Mouse (Mus musculus): Measurements from ENCODE around the gene Wwc2. TPM values are rescaled to one million over a fixed set of nuclear protein-coding genes. Genes with fewer than 3 reads are reported as not detected.

The Wwc2 gene
- polyA plus RNA-seq, 1 experiment from 2014 or later, result 6.6 TPM

GRCm38 (mm10) chr8:47811221-47811620 lies 179.5 kb downstream of the Wwc2 start:
- no peaks in the 10 kb centered on the region for H3K9me3 ChIP-seq (ENCODE audit: control insufficient read depth, low read length)
- H3K27ac ChIP-seq (replicated peaks; ENCODE audit: low read depth, low read length), result no peak overlapping the region
- no peak overlapping the region for H3K4me3 ChIP-seq (replicated peaks; ENCODE audit: low read depth, low read length)
- no peaks in the 10 kb centered on the region for H3K36me3 ChIP-seq (ENCODE audit: control insufficient read depth, insufficient read depth, low read length)
- DNase-seq (no peak), ATAC-seq (ENCODE audit: low FRiP score, low TSS enrichment) (no peak)
- 88% methylated on average over 12 of the region's 12 CpGs for WGBS
- no peak overlapping the region for H3K9ac ChIP-seq (replicated peaks; ENCODE audit: low read length)
- no peak overlapping the region for H3K4me2 ChIP-seq (ENCODE audit: low read length)
- H3K27me3 ChIP-seq (ENCODE audit: control insufficient read depth, insufficient read depth, low read length), result no peaks in the 10 kb centered on the region
- H3K4me1 ChIP-seq (ENCODE audit: control insufficient read depth, insufficient read depth, low read length), result no peaks in the 10 kb centered on the region

GRCm38 (mm10) chr8:47810666-47811015 lies 180.1 kb downstream of the Wwc2 start:
- Histone ChIP-seq H3K4me3 (replicated peaks; ENCODE audit: low read depth, low read length) (no peak overlapping the region), H3K36me3 (ENCODE audit: control insufficient read depth, insufficient read depth, low read length) (no peaks in the 10 kb centered on the region), H3K9ac (replicated peaks; ENCODE audit: low read length) (no peak overlapping the region), H3K4me2 (ENCODE audit: low read length) (no peak overlapping the region), H3K27me3 (ENCODE audit: control insufficient read depth, insufficient read depth, low read length) (no peaks in the 10 kb centered on the region), H3K27ac (replicated peaks; ENCODE audit: low read depth, low read length) (no peak overlapping the region), H3K9me3 (ENCODE audit: control insufficient read depth, low read length) (no peaks in the 10 kb centered on the region), H3K4me1 (ENCODE audit: control insufficient read depth, insufficient read depth, low read length) (no peaks in the 10 kb centered on the region)
- no peak for ATAC-seq (ENCODE audit: low FRiP score, low TSS enrichment)
- DNase-seq, result no peak
- WGBS, result 78% methylated on average over 7 of the region's 7 CpGs

GRCm38 (mm10) chr8:47809970-47810665 lies 180.6 kb downstream of the Wwc2 start:
- no peak overlapping the region for H3K27ac ChIP-seq (replicated peaks; ENCODE audit: low read depth, low read length)
- 85% methylated on average over 14 of the region's 14 CpGs for WGBS
- no peak overlapping the region for H3K9ac ChIP-seq (replicated peaks; ENCODE audit: low read length)
- no peaks in the 10 kb centered on the region for H3K36me3 ChIP-seq (ENCODE audit: control insufficient read depth, insufficient read depth, low read length)
- DNase-seq, result no peak
- no peak overlapping the region for H3K4me2 ChIP-seq (ENCODE audit: low read length)
- no peaks in the 10 kb centered on the region for H3K9me3 ChIP-seq (ENCODE audit: control insufficient read depth, low read length)
- H3K27me3 ChIP-seq (ENCODE audit: control insufficient read depth, insufficient read depth, low read length), result no peaks in the 10 kb centered on the region
- no peak overlapping the region for H3K4me3 ChIP-seq (replicated peaks; ENCODE audit: low read depth, low read length)
- no peaks in the 10 kb centered on the region for H3K4me1 ChIP-seq (ENCODE audit: control insufficient read depth, insufficient read depth, low read length)
- no peak for ATAC-seq (ENCODE audit: low FRiP score, low TSS enrichment)

GRCm38 (mm10) chr8:47804262-47804661 lies 186.5 kb downstream of the Wwc2 start:
- no peaks in the 10 kb centered on the region for H3K36me3 ChIP-seq (ENCODE audit: control insufficient read depth, insufficient read depth, low read length)

GRCm38 (mm10) chr8:47802349-47802748 lies 188.4 kb downstream of the Wwc2 start:
- Histone ChIP-seq H3K27me3 (ENCODE audit: control insufficient read depth, insufficient read depth, low read length) (no peaks in the 10 kb centered on the region), H3K9ac (replicated peaks; ENCODE audit: low read length) (no peak overlapping the region), H3K27ac (replicated peaks; ENCODE audit: low read depth, low read length) (no peak overlapping the region), H3K4me3 (replicated peaks; ENCODE audit: low read depth, low read length) (no peak overlapping the region), H3K4me2 (ENCODE audit: low read length) (no peak overlapping the region), H3K36me3 (ENCODE audit: control insufficient read depth, insufficient read depth, low read length) (no peaks in the 10 kb centered on the region), H3K4me1 (ENCODE audit: control insufficient read depth, insufficient read depth, low read length) (no peaks in the 10 kb centered on the region), H3K9me3 (ENCODE audit: control insufficient read depth, low read length) (no peaks in the 10 kb centered on the region)
- 76% methylated on average over 2 of the region's 2 CpGs for WGBS
- no peak for ATAC-seq (ENCODE audit: low FRiP score, low TSS enrichment)
- no peak for DNase-seq

More at GRCm38 (mm10) chr8:47804262-47804661, 186.5 kb downstream of the Wwc2 start:
- no peaks in the 10 kb centered on the region for H3K9me3 ChIP-seq (ENCODE audit: control insufficient read depth, low read length)
- no peaks in the 10 kb centered on the region for H3K27me3 ChIP-seq (ENCODE audit: control insufficient read depth, insufficient read depth, low read length)
- 85% methylated on average over 1 of the region's 1 CpGs for WGBS
- H3K27ac ChIP-seq (replicated peaks; ENCODE audit: low read depth, low read length), result no peak overlapping the region
- DNase-seq, result no peak
- no peak overlapping the region for H3K4me3 ChIP-seq (replicated peaks; ENCODE audit: low read depth, low read length)
- no peak overlapping the region for H3K9ac ChIP-seq (replicated peaks; ENCODE audit: low read length)
- no peak overlapping the region for H3K4me2 ChIP-seq (ENCODE audit: low read length)
- no peak for ATAC-seq (ENCODE audit: low FRiP score, low TSS enrichment)
- H3K4me1 ChIP-seq (ENCODE audit: control insufficient read depth, insufficient read depth, low read length), result no peaks in the 10 kb centered on the region

- Histone ChIP-seq H3K36me3 (ENCODE audit: control insufficient read depth, insufficient read depth, low read length) (no peaks in the 10 kb centered on the region), H3K27me3 (ENCODE audit: control insufficient read depth, insufficient read depth, low read length) (no peaks in the 10 kb centered on the region), H3K4me1 (ENCODE audit: control insufficient read depth, insufficient read depth, low read length) (no peaks in the 10 kb centered on the region), H3K9ac (replicated peaks; ENCODE audit: low read length) (no peak overlapping the region), H3K4me3 (replicated peaks; ENCODE audit: low read depth, low read length) (no peak overlapping the region), H3K27ac (replicated peaks; ENCODE audit: low read depth, low read length) (no peak overlapping the region), H3K4me2 (ENCODE audit: low read length) (no peak overlapping the region), H3K9me3 (ENCODE audit: control insufficient read depth, low read length) (no peaks in the 10 kb centered on the region)
- WGBS, result 91% methylated on average over 6 of the region's 6 CpGs
- no peak for DNase-seq
- no peak for ATAC-seq (ENCODE audit: low FRiP score, low TSS enrichment)
Measured at GRCm38 (mm10) chr8:47799438-47799837, 191.3 kb downstream of the Wwc2 start.

- DNase-seq, result peak; percentile 10
Measured at GRCm38 (mm10) chr8:47791986-47792385, 198.7 kb downstream of the Wwc2 start.

GRCm38 (mm10) chr8:47787705-47788104 lies 203.0 kb downstream of the Wwc2 start:
- WGBS, result 38% methylated on average over 10 of the region's 10 CpGs
- H3K4me3 ChIP-seq (replicated peaks; ENCODE audit: low read depth, low read length), result no peak overlapping the region

More at GRCm38 (mm10) chr8:47791986-47792385, 198.7 kb downstream of the Wwc2 start:
- Histone ChIP-seq H3K4me2 (ENCODE audit: low read length) (no peak overlapping the region), H3K27me3 (ENCODE audit: control insufficient read depth, insufficient read depth, low read length) (no peaks in the 10 kb centered on the region), H3K4me1 (ENCODE audit: control insufficient read depth, insufficient read depth, low read length) (peaks cover 4% of the 10 kb centered on the region; the same call in 1 of the 2 replicates), H3K9ac (replicated peaks; ENCODE audit: low read length) (no peak overlapping the region), H3K27ac (replicated peaks; ENCODE audit: low read depth, low read length) (no peak overlapping the region), H3K9me3 (ENCODE audit: control insufficient read depth, low read length) (no peaks in the 10 kb centered on the region), H3K4me3 (replicated peaks; ENCODE audit: low read depth, low read length) (no peak overlapping the region), H3K36me3 (ENCODE audit: control insufficient read depth, insufficient read depth, low read length) (no peaks in the 10 kb centered on the region)
- ATAC-seq (ENCODE audit: low FRiP score, low TSS enrichment), result no peak
- WGBS, result 76% methylated on average over 9 of the region's 9 CpGs

GRCm38 (mm10) chr8:47786323-47786722 lies 204.4 kb downstream of the Wwc2 start:
- no peaks in the 10 kb centered on the region for H3K36me3 ChIP-seq (ENCODE audit: control insufficient read depth, insufficient read depth, low read length)
- WGBS, result 96% methylated on average over 15 of the region's 15 CpGs
- H3K4me1 ChIP-seq (ENCODE audit: control insufficient read depth, insufficient read depth, low read length), result peaks cover 4% of the 10 kb centered on the region; the same call in 1 of the 2 replicates
- ATAC-seq (ENCODE audit: low FRiP score, low TSS enrichment), result no peak
- no peaks in the 10 kb centered on the region for H3K27me3 ChIP-seq (ENCODE audit: control insufficient read depth, insufficient read depth, low read length)
- no peak overlapping the region for H3K4me2 ChIP-seq (ENCODE audit: low read length)
- no peak overlapping the region for H3K9ac ChIP-seq (replicated peaks; ENCODE audit: low read length)
- no peak for DNase-seq
- no peak overlapping the region for H3K4me3 ChIP-seq (replicated peaks; ENCODE audit: low read depth, low read length)
- H3K27ac ChIP-seq (replicated peaks; ENCODE audit: low read depth, low read length), result no peak overlapping the region
- H3K9me3 ChIP-seq (ENCODE audit: control insufficient read depth, low read length), result no peaks in the 10 kb centered on the region

More at GRCm38 (mm10) chr8:47787705-47788104, 203.0 kb downstream of the Wwc2 start:
- Histone ChIP-seq H3K9me3 (ENCODE audit: control insufficient read depth, low read length) (no peaks in the 10 kb centered on the region), H3K27me3 (ENCODE audit: control insufficient read depth, insufficient read depth, low read length) (no peaks in the 10 kb centered on the region), H3K36me3 (ENCODE audit: control insufficient read depth, insufficient read depth, low read length) (no peaks in the 10 kb centered on the region), H3K4me1 (ENCODE audit: control insufficient read depth, insufficient read depth, low read length) (peaks cover 4% of the 10 kb centered on the region; the same call in 1 of the 2 replicates), H3K27ac (replicated peaks; ENCODE audit: low read depth, low read length) (no peak overlapping the region), H3K9ac (replicated peaks; ENCODE audit: low read length) (no peak overlapping the region), H3K4me2 (ENCODE audit: low read length) (peak overlapping the region; percentile 28; the same call in 1 of the 2 replicates)
- DNase-seq (peak; percentile 32), ATAC-seq (ENCODE audit: low FRiP score, low TSS enrichment) (no peak)

All from midbrain, embryonic 14.5 days (tissue).